Mouse (Mus musculus): ENCODE results near the gene Olfr1491. TPM values are rescaled to one million over a fixed set of nuclear protein-coding genes. Genes with fewer than 3 reads are reported as not detected.

The Olfr1491 gene
- not detected in 2 replicates for polyA plus RNA-seq (2015; fragmentation: Nextera tagmentation; extraction: Ambion mirVana)

DNA sequence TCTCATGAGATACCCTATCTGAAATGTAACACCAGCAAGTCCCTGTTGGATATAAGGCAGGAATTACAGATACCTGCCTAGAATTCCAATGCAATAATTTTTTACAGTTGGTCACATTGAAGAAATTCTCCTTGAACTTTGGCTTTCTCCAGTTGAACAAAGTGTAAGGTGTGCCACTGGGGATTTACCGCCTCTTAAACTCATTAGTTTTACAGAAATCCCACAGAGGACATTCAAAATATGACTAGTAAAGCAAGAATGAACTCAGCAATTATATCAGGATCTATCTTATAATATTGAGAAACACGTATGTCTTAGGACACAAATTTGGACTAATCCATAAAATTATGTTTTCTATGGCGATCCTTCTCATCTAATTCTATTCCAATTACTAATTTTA, at the start of gene Olfr1491:
TSS of gene Olfr1491 (plus strand) at position 301 of the 400 bp plus-strand sequence.
- Histone ChIP-seq H3K36me3 (ENCODE audit: control insufficient read depth, insufficient read depth) (no peaks in the 10 kb centered on the region), H3K27me3 (replicated peaks; ENCODE audit: control insufficient read depth, insufficient read depth, low read length) (no peaks in the 10 kb centered on the region), H3K4me2 (replicated peaks; ENCODE audit: low read depth) (no peak within 1 kb of the TSS), H3K9ac (ENCODE audit: low read depth, low read length) (no peak within 1 kb of the TSS), H3K9me3 (ENCODE audit: control insufficient read depth) (no peaks in the 10 kb centered on the region), H3K4me3 (ENCODE audit: low read depth, low read length) (no peak within 1 kb of the TSS), H3K4me1 (replicated peaks; ENCODE audit: control insufficient read depth, insufficient read depth, low read length) (no peaks in the 10 kb centered on the region), H3K27ac (ENCODE audit: low read depth, low read length) (no peak within 1 kb of the TSS)
- no peak for TF ChIP-seq CTCF (IDR thresholded peaks at IDR 0.05; ENCODE audit: low read depth)
- 70% methylated on average over 3 of the region's 3 CpGs for WGBS
- no peak for ATAC-seq

DNA sequence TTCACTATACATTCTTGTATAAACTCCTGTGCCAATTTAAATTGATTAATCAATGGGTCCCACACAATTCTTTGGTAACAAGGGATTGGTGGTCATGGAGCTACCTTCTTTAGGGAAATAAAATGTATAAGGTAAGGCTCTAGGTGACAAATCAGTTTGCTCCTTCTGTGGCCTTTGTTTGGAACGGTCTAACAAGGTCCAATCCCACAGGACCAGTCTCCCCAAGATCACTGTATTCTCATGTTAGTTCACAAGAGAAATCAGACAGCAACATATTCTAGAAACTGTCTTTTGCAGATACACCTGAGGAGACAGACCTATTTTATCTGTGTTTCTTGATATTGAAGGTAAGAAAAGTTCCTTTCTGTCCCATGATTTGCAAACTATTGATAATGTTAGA, 46.3 kb upstream of the Olfr1491 start, which contains the start of gene Olfr1490:
TSS of gene Olfr1490 (plus strand) at position 301 of the 400 bp plus-strand sequence.
- H3K9ac ChIP-seq (ENCODE audit: low read depth, low read length) = no peak within 1 kb of the TSS
- no peak within 1 kb of the TSS for H3K4me3 ChIP-seq (ENCODE audit: low read depth, low read length)
- H3K4me2 ChIP-seq (replicated peaks; ENCODE audit: low read depth) = no peak within 1 kb of the TSS
- H3K9me3 ChIP-seq (ENCODE audit: control insufficient read depth) = no peaks in the 10 kb centered on the region
- H3K4me1 ChIP-seq (replicated peaks; ENCODE audit: control insufficient read depth, insufficient read depth, low read length) = no peaks in the 10 kb centered on the region
- ATAC-seq = no peak
- H3K36me3 ChIP-seq (ENCODE audit: control insufficient read depth, insufficient read depth) = no peaks in the 10 kb centered on the region
- no peak within 1 kb of the TSS for H3K27ac ChIP-seq (ENCODE audit: low read depth, low read length)
- 57% methylated on average over 1 of the region's 1 CpGs for WGBS
- H3K27me3 ChIP-seq (replicated peaks; ENCODE audit: control insufficient read depth, insufficient read depth, low read length) = no peaks in the 10 kb centered on the region
- TF ChIP-seq CTCF (IDR thresholded peaks at IDR 0.05; ENCODE audit: low read depth) = no peak

GRCm38 (mm10) chr19:13722978-13723377, 25.9 kb downstream of the Olfr1491 start, which contains the start of gene Olfr1493-ps1:
TSS of gene Olfr1493-ps1 (plus strand) at chr19:13723278.
- no peak within 1 kb of the TSS for H3K9ac ChIP-seq (ENCODE audit: low read depth, low read length)
- no peak for TF ChIP-seq CTCF (IDR thresholded peaks at IDR 0.05; ENCODE audit: low read depth)
- no peaks in the 10 kb centered on the region for H3K36me3 ChIP-seq (ENCODE audit: control insufficient read depth, insufficient read depth)
- H3K4me2 ChIP-seq (replicated peaks; ENCODE audit: low read depth) = no peak within 1 kb of the TSS
- H3K9me3 ChIP-seq (ENCODE audit: control insufficient read depth) = no peaks in the 10 kb centered on the region
- no peak within 1 kb of the TSS for H3K27ac ChIP-seq (ENCODE audit: low read depth, low read length)
- WGBS = 43% methylated on average over 2 of the region's 2 CpGs
- H3K4me1 ChIP-seq (replicated peaks; ENCODE audit: control insufficient read depth, insufficient read depth, low read length) = no peaks in the 10 kb centered on the region
- no peak for ATAC-seq
- no peak within 1 kb of the TSS for H3K4me3 ChIP-seq (ENCODE audit: low read depth, low read length)
- H3K27me3 ChIP-seq (replicated peaks; ENCODE audit: control insufficient read depth, insufficient read depth, low read length) = no peaks in the 10 kb centered on the region

DNA sequence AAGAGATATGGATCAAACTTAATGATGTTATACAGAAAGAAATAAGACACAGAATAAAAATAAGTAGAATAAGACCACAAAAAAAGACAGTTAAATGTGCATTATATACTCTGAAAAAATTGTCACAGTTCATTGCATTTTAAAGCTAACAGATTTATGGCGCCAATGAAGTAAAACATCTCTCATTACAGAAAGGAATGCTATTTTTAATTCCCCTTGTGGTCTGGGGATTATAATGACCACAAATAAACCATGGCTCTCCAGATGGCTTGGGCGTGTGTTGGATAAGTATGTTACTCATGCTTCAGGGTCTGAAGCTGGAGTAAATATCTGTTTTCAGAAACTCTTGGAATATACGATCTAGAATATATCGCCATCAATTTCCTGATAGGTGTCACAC, 42.4 kb downstream of the Olfr1491 start, which contains the start of gene Olfr1494:
TSS of gene Olfr1494 (plus strand) at position 301 of the 400 bp plus-strand sequence.
- WGBS = 90% methylated on average over 4 of the region's 4 CpGs
- ATAC-seq = no peak

GRCm38 (mm10) chr19:13749366-13749765, 52.3 kb downstream of the Olfr1491 start:
- TF ChIP-seq CTCF (IDR thresholded peaks at IDR 0.05; ENCODE audit: low read depth) = no peak
- ATAC-seq = no peak
- no peaks in the 10 kb centered on the region for H3K9me3 ChIP-seq (ENCODE audit: control insufficient read depth)
- no peaks in the 10 kb centered on the region for H3K4me1 ChIP-seq (replicated peaks; ENCODE audit: control insufficient read depth, insufficient read depth, low read length)
- H3K36me3 ChIP-seq (ENCODE audit: control insufficient read depth, insufficient read depth) = no peaks in the 10 kb centered on the region
- no peak overlapping the region for H3K27ac ChIP-seq (ENCODE audit: low read depth, low read length)
- H3K27me3 ChIP-seq (replicated peaks; ENCODE audit: control insufficient read depth, insufficient read depth, low read length) = no peaks in the 10 kb centered on the region
- 87% methylated on average over 1 of the region's 1 CpGs for WGBS
- H3K4me3 ChIP-seq (ENCODE audit: low read depth, low read length) = no peak overlapping the region
- no peak overlapping the region for H3K4me2 ChIP-seq (replicated peaks; ENCODE audit: low read depth)
- no peak overlapping the region for H3K9ac ChIP-seq (ENCODE audit: low read depth, low read length)

More for the DNA sequence above, 42.4 kb downstream of the Olfr1491 start, which contains the start of gene Olfr1494:
- H3K27ac ChIP-seq (ENCODE audit: low read depth, low read length) = no peak within 1 kb of the TSS
- no peak for TF ChIP-seq CTCF (IDR thresholded peaks at IDR 0.05; ENCODE audit: low read depth)
- no peaks in the 10 kb centered on the region for H3K4me1 ChIP-seq (replicated peaks; ENCODE audit: control insufficient read depth, insufficient read depth, low read length)
- H3K4me2 ChIP-seq (replicated peaks; ENCODE audit: low read depth) = no peak within 1 kb of the TSS
- H3K9ac ChIP-seq (ENCODE audit: low read depth, low read length) = no peak within 1 kb of the TSS
- no peaks in the 10 kb centered on the region for H3K36me3 ChIP-seq (ENCODE audit: control insufficient read depth, insufficient read depth)
- H3K27me3 ChIP-seq (replicated peaks; ENCODE audit: control insufficient read depth, insufficient read depth, low read length) = no peaks in the 10 kb centered on the region
- peaks cover 4% of the 10 kb centered on the region; the same call in 1 of the 2 replicates for H3K9me3 ChIP-seq (ENCODE audit: control insufficient read depth)
- no peak within 1 kb of the TSS for H3K4me3 ChIP-seq (ENCODE audit: low read depth, low read length)

Other genes starting within 250 kb of the Olfr1491 start
- not detected in 2 replicates for gene Olfr1472, start 241.2 kb upstream of the Olfr1491 start, polyA plus RNA-seq (2015; fragmentation: Nextera tagmentation; extraction: Ambion mirVana)
- gene Olfr1474, start 227.7 kb upstream of the Olfr1491 start, polyA plus RNA-seq (2015; fragmentation: Nextera tagmentation; extraction: Ambion mirVana) = not detected in 2 replicates
- gene Olfr1475, start 217.1 kb upstream of the Olfr1491 start, polyA plus RNA-seq (2015; fragmentation: Nextera tagmentation; extraction: Ambion mirVana) = not detected in 2 replicates
- not detected in 2 replicates for gene Olfr1477, start 196.7 kb upstream of the Olfr1491 start, polyA plus RNA-seq (2015; fragmentation: Nextera tagmentation; extraction: Ambion mirVana)
- gene Olfr1480, start 169.4 kb upstream of the Olfr1491 start, polyA plus RNA-seq (2015; fragmentation: Nextera tagmentation; extraction: Ambion mirVana) = not detected in 2 replicates
- not detected in 2 replicates for gene Olfr1484, start 113.8 kb upstream of the Olfr1491 start, polyA plus RNA-seq (2015; fragmentation: Nextera tagmentation; extraction: Ambion mirVana)
- not detected in 2 replicates for gene Olfr1487, start 79.9 kb upstream of the Olfr1491 start, polyA plus RNA-seq (2015; fragmentation: Nextera tagmentation; extraction: Ambion mirVana)
- not detected in 2 replicates for gene Olfr1489, start 65.6 kb upstream of the Olfr1491 start, polyA plus RNA-seq (2015; fragmentation: Nextera tagmentation; extraction: Ambion mirVana)
- gene Olfr1490, start 46.2 kb upstream of the Olfr1491 start, polyA plus RNA-seq (2015; fragmentation: Nextera tagmentation; extraction: Ambion mirVana) = not detected in 2 replicates
- not detected in 2 replicates for gene Olfr1493-ps1, start 26.0 kb downstream of the Olfr1491 start, polyA plus RNA-seq (2015; fragmentation: Nextera tagmentation; extraction: Ambion mirVana)
- gene Olfr1494, start 42.5 kb downstream of the Olfr1491 start, polyA plus RNA-seq (2015; fragmentation: Nextera tagmentation; extraction: Ambion mirVana) = not detected in 2 replicates
- not detected in 2 replicates for gene Olfr1495, start 67.3 kb downstream of the Olfr1491 start, polyA plus RNA-seq (2015; fragmentation: Nextera tagmentation; extraction: Ambion mirVana)
- gene Olfr1496, start 80.6 kb downstream of the Olfr1491 start, polyA plus RNA-seq (2015; fragmentation: Nextera tagmentation; extraction: Ambion mirVana) = not detected in 2 replicates
- not detected in 2 replicates for gene Olfr1497, start 100.9 kb downstream of the Olfr1491 start, polyA plus RNA-seq (2015; fragmentation: Nextera tagmentation; extraction: Ambion mirVana)
- not detected in 2 replicates for gene Olfr1499, start 122.2 kb downstream of the Olfr1491 start, polyA plus RNA-seq (2015; fragmentation: Nextera tagmentation; extraction: Ambion mirVana)
- gene Olfr1500, start 133.2 kb downstream of the Olfr1491 start, polyA plus RNA-seq (2015; fragmentation: Nextera tagmentation; extraction: Ambion mirVana) = not detected in 2 replicates
- not detected in 2 replicates for gene Olfr1501, start 153.4 kb downstream of the Olfr1491 start, polyA plus RNA-seq (2015; fragmentation: Nextera tagmentation; extraction: Ambion mirVana)
- gene Olfr1502, start 164.5 kb downstream of the Olfr1491 start, polyA plus RNA-seq (2015; fragmentation: Nextera tagmentation; extraction: Ambion mirVana) = not detected in 2 replicates
- not detected in 2 replicates for gene Olfr1504, start 200.7 kb downstream of the Olfr1491 start, polyA plus RNA-seq (2015; fragmentation: Nextera tagmentation; extraction: Ambion mirVana)
- gene Olfr1505, start 216.3 kb downstream of the Olfr1491 start, polyA plus RNA-seq (2015; fragmentation: Nextera tagmentation; extraction: Ambion mirVana) = not detected in 2 replicates